8 mouse cellular contexts compared by ENCODE assay signal in the genomic region with DNA sequence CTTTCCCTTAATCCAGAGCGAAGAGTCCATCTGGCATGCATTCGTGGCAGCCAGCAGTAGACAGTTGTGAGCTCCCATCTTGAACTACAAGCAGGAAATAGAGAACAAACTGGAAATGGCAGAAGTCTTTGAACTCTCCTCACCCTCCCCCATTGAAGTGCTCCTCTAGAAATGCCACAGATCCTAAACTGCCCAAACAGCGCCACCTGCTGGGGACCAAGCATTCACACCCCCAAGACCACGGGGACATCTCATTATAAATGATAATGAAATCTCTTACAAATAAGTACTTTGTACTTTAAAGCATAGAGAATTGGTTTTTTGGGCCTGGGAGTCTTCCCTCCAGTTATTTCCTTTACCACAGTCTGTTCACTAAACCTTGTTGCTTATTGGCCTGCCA. TPM values are rescaled to one million over a fixed set of nuclear protein-coding genes. Genes with fewer than 3 reads are reported as not detected.
DNase-seq lines count a peak whose midpoint lies in the region; ATAC-seq lines count a peak whose summit lies in the region.

No protein-coding gene starts in this region.

- peak; percentile 52 for DNase-seq in gastrocnemius, adult 18-20 months (ENCODE audit: low spot score)
- no peak for DNase-seq in gastrocnemius, adult 8-10 months (ENCODE audit: low spot score in 2 of 2)
- DNase-seq in right cerebral cortex, postnatal 14 days = peak; percentile 59
- no peak for DNase-seq in right cerebral cortex, postnatal 25 days
- DNase-seq in c-Kit-positive CD71-negative TER-119-negative erythroid progenitor cells, embryonic 14.5 days (ENCODE audit: low read depth) = peak; percentile 50
- peak; percentile 59 for DNase-seq in thymus, postnatal 36 days

- ATAC-seq in hematopoietic stem cell, adult 5-6 weeks (replicated peaks in 1 of 2; ENCODE audit: insufficient read depth in 1 of 2, low FRiP score in 2 of 2, low TSS enrichment in 1 of 2, low read depth in 1 of 2, poor library complexity in 2 of 2, severe bottlenecking in 2 of 2) = peak; percentile 81 to 85; a peak in 3 of 4 replicates
- ATAC-seq in megakaryocyte, adult 5-6 weeks (ENCODE audit: poor library complexity, severe bottlenecking) = peak; percentile 96

RNA-seq across cellular contexts. Expression of gene AI597479, which starts 12.0 kb away (rescaled TPM):
- total RNA-seq in gastrocnemius, adult 18-20 months (2021) = 10 to 100 TPM; 16.1 to 18.8 TPM
- 10 to 100 TPM; 16.9 to 19.4 (median 18.6) TPM for total RNA-seq in gastrocnemius, adult 8-10 months (2022)
- total RNA-seq in hematopoietic stem cell, adult 5-6 weeks (2017) = 24.2 and 27.1 TPM in 2 replicates
- 8.4 and 9.3 TPM in 2 replicates for total RNA-seq in megakaryocyte, adult 5-6 weeks (2015)
- total RNA-seq in megakaryocyte, adult 5-6 weeks (2017) = 13.4 and 14.5 TPM in 2 replicates

RNA-seq across cellular contexts. Expression of gene Tgfbrap1, which starts 12.1 kb away (rescaled TPM):
- 10 to 100 TPM; 13.4 TPM for total RNA-seq in gastrocnemius, adult 18-20 months (2021)
- total RNA-seq in gastrocnemius, adult 8-10 months (2022) = 10 to 100 TPM; 11.3 to 15.0 (median 13.3) TPM
- 12.6 and 12.7 TPM in 2 replicates for total RNA-seq in hematopoietic stem cell, adult 5-6 weeks (2017)
- total RNA-seq in megakaryocyte, adult 5-6 weeks (2015) = 19.4 and 22.3 TPM in 2 replicates
- total RNA-seq in megakaryocyte, adult 5-6 weeks (2017) = 12.3 and 13.5 TPM in 2 replicates

Comparison
In these comparisons a context has a peak if more than half of its experiments do, and no peak if none do; other contexts are left out.
1. DNase-seq: peak in gastrocnemius, adult 18-20 months (single experiment), right cerebral cortex, postnatal 14 days (single experiment), c-Kit-positive CD71-negative TER-119-negative erythroid progenitor cells, embryonic 14.5 days (single experiment) and thymus, postnatal 36 days (2 of 2); none in gastrocnemius, adult 8-10 months (0 of 2) and right cerebral cortex, postnatal 25 days (single experiment).